Mouse (Mus musculus) G1E (cell line): ENCODE measurements around the gene Ttc7. TPM values are rescaled to one million over a fixed set of nuclear protein-coding genes. Genes with fewer than 3 reads are reported as not detected.

Source experiments
- ATAC-seq: 2 replicates; pipeline ENCODE4 v1.8.0; 2016; ENCODE audit warnings: mild to moderate bottlenecking; ENCODE audit not compliant: insufficient number of reproducible peaks, poor library complexity, low FRiP score, severe bottlenecking; ENCODE audit errors: extremely low read depth
- DNase-seq: peaks from one replicate; pipeline ENCODE4 v3.0.0; 2012; ENCODE audit warnings: low spot score
- H3K27me3 ChIP-seq: 2 replicates; pipeline ENCODE4 v1.6.1; 2012; ENCODE audit warnings: mild to moderate bottlenecking, low read length, inconsistent platforms; ENCODE audit not compliant: insufficient read depth
- H3K36me3 ChIP-seq: replicated peaks from 2 replicates; pipeline ENCODE3; 2012; ENCODE audit warnings: mild to moderate bottlenecking, inconsistent platforms
- H3K4me1 ChIP-seq: 2 replicates; pipeline ENCODE4 v1.6.1; 2012; ENCODE audit warnings: low read depth, low read length, inconsistent platforms, mixed read lengths; ENCODE audit not compliant: insufficient read depth
- H3K4me3 ChIP-seq: 2 replicates; pipeline ENCODE4 v1.5.1; 2012; ENCODE audit warnings: low read depth, mild to moderate bottlenecking, inconsistent platforms, low read length, moderate library complexity, mixed read lengths
- H3K9me3 ChIP-seq: replicated peaks from 2 replicates; pipeline ENCODE4 v1.6.1; 2012; ENCODE audit warnings: inconsistent platforms
- CTCF ChIP-seq: IDR thresholded peaks from 2 replicates; pipeline ENCODE4 v1.5.1; 2012; ENCODE audit warnings: low read depth, low read length, inconsistent platforms, mixed read lengths
- GATA1 ChIP-seq: IDR thresholded peaks from 2 replicates; pipeline ENCODE4 v1.6.1; 2012; ENCODE audit warnings: borderline replicate concordance, low read length, inconsistent platforms, mixed read lengths
- GATA2 ChIP-seq: IDR thresholded peaks from 2 replicates; pipeline ENCODE4 v1.6.1; 2012; ENCODE audit warnings: low read depth, low read length, inconsistent platforms, borderline replicate concordance
- POLR2AphosphoS5 ChIP-seq: IDR thresholded peaks from 2 replicates; pipeline ENCODE4 v1.6.1; 2012; ENCODE audit warnings: low read depth, low read length, inconsistent platforms; ENCODE audit not compliant: insufficient replicate concordance
- TAL1 ChIP-seq: conservative IDR thresholded peaks from 2 replicates; pipeline ENCODE4 v1.6.1; 2012; ENCODE audit warnings: low read depth, low read length, inconsistent platforms, mixed read lengths
- polyA plus RNA-seq: library from polyadenylated mRNA; stranded (reverse); fragments of >175 nt; gene quantifications from 2 replicates; pipeline ENCODE4 v1.2.3, GENCODE M21; 2012
- total RNA-seq, 2 experiments: library from RNA; stranded (forward) in 1 of 2; stranded (reverse) in 1 of 2; fragments of 200-1000 nt in 1 of 2; fragments of >200 nt in 1 of 2; fragmentation: Nextera tagmentation in 1 of 2; gene quantifications; 2 replicates each; pipeline ENCODE4 v1.2.3; 2014 to 2017

Ttc7 gene
- total and polyA plus RNA-seq, 3 experiments, result 19.6 to 43.5 (median 34.8) TPM

- Histone ChIP-seq H3K4me3 (no peak overlapping the region), H3K4me1 (no peaks in the 10 kb centered on the region; the same call in 1 of the 2 replicates), H3K27me3 (no peaks in the 10 kb centered on the region), H3K36me3 (peaks cover 96% of the 10 kb centered on the region), H3K9me3 (no peaks in the 10 kb centered on the region)
- ATAC-seq (no peak), DNase-seq (no peak)
- TF ChIP-seq TAL1 (no peak), POLR2AphosphoS5 (no peak), CTCF (no peak), GATA2 (no peak), GATA1 (no peak)
Measured at GRCm38 (mm10) chr17:87355456-87355855, 72.8 kb downstream of the Ttc7 start.

- H3K4me1 ChIP-seq, result no peaks in the 10 kb centered on the region; the same call in 1 of the 2 replicates
Measured at GRCm38 (mm10) chr17:87356261-87356660, 73.6 kb downstream of the Ttc7 start.

GRCm38 (mm10) chr17:87357506-87357905 lies 74.8 kb downstream of the Ttc7 start:
- DNase-seq (no peak), ATAC-seq (no peak)
- H3K36me3 ChIP-seq, result peaks cover 97% of the 10 kb centered on the region
- H3K4me1 ChIP-seq, result no peaks in the 10 kb centered on the region
- TF ChIP-seq GATA1, result no peak
- TF ChIP-seq POLR2AphosphoS5, result no peak
- TF ChIP-seq GATA2, result no peak
- TF ChIP-seq TAL1, result no peak
- TF ChIP-seq CTCF, result no peak
- no peaks in the 10 kb centered on the region for H3K27me3 ChIP-seq
- no peaks in the 10 kb centered on the region for H3K9me3 ChIP-seq
- H3K4me3 ChIP-seq, result no peak overlapping the region

More at GRCm38 (mm10) chr17:87356261-87356660, 73.6 kb downstream of the Ttc7 start:
- no peaks in the 10 kb centered on the region for H3K9me3 ChIP-seq
- no peak overlapping the region for H3K4me3 ChIP-seq
- TF ChIP-seq GATA1 (no peak), CTCF (no peak), TAL1 (no peak), GATA2 (no peak), POLR2AphosphoS5 (no peak)
- DNase-seq (no peak), ATAC-seq (no peak)
- no peaks in the 10 kb centered on the region for H3K27me3 ChIP-seq
- peaks cover 96% of the 10 kb centered on the region for H3K36me3 ChIP-seq

- TF ChIP-seq GATA1, result no peak
- TF ChIP-seq GATA2, result no peak
- TF ChIP-seq TAL1, result no peak
- TF ChIP-seq CTCF, result no peak
- TF ChIP-seq POLR2AphosphoS5, result no peak
- ATAC-seq (no peak), DNase-seq (no peak)
- Histone ChIP-seq H3K36me3 (peaks cover 98% of the 10 kb centered on the region), H3K27me3 (no peaks in the 10 kb centered on the region), H3K4me3 (no peak overlapping the region), H3K4me1 (peaks cover 6% of the 10 kb centered on the region; the same call in 1 of the 2 replicates), H3K9me3 (no peaks in the 10 kb centered on the region)
Measured at GRCm38 (mm10) chr17:87361132-87361531, 78.4 kb downstream of the Ttc7 start.

GRCm38 (mm10) chr17:87364108-87364507 lies 81.4 kb downstream of the Ttc7 start:
- Histone ChIP-seq H3K9me3 (no peaks in the 10 kb centered on the region), H3K4me3 (no peak overlapping the region), H3K36me3 (peaks cover 96% of the 10 kb centered on the region), H3K4me1 (peaks cover 6% of the 10 kb centered on the region; the same call in 1 of the 2 replicates), H3K27me3 (no peaks in the 10 kb centered on the region)
- no peak for TF ChIP-seq POLR2AphosphoS5
- TF ChIP-seq GATA1, result no peak
- no peak for TF ChIP-seq CTCF
- TF ChIP-seq TAL1, result no peak
- no peak for TF ChIP-seq GATA2
- ATAC-seq (no peak), DNase-seq (no peak)

GRCm38 (mm10) chr17:87365268-87365667 lies 82.6 kb downstream of the Ttc7 start:
- no peaks in the 10 kb centered on the region for H3K9me3 ChIP-seq
- TF ChIP-seq GATA1 (no peak), GATA2 (no peak), TAL1 (no peak), POLR2AphosphoS5 (no peak), CTCF (no peak)

GRCm38 (mm10) chr17:87366520-87366919 lies 83.8 kb downstream of the Ttc7 start:
- TF ChIP-seq POLR2AphosphoS5, result no peak
- TF ChIP-seq GATA1, result no peak
- TF ChIP-seq CTCF, result no peak
- TF ChIP-seq GATA2, result no peak
- TF ChIP-seq TAL1, result no peak
- Histone ChIP-seq H3K9me3 (no peaks in the 10 kb centered on the region), H3K4me3 (no peak overlapping the region), H3K27me3 (no peaks in the 10 kb centered on the region), H3K4me1 (peaks cover 6% of the 10 kb centered on the region; the same call in 1 of the 2 replicates), H3K36me3 (peaks cover 96% of the 10 kb centered on the region)
- DNase-seq (no peak), ATAC-seq (no peak)

More at GRCm38 (mm10) chr17:87365268-87365667, 82.6 kb downstream of the Ttc7 start:
- no peak for DNase-seq
- Histone ChIP-seq H3K4me3 (no peak overlapping the region), H3K27me3 (no peaks in the 10 kb centered on the region), H3K4me1 (peaks cover 6% of the 10 kb centered on the region; the same call in 1 of the 2 replicates), H3K36me3 (peaks cover 95% of the 10 kb centered on the region)
- ATAC-seq, result 0 out of 2 replicates have a peak, but pooled peaks have one; percentile 8
